Mouse (Mus musculus): ENCODE measurements at regions not wholly inside any gene's neighbourhood (a gene's known extent, or its start where the extent isn't known, plus 50 kb on each side); places are given as distances from the start of the nearest gene placed in this dataset.
A peak's percentile ranks its signal among the peaks of the same experiment; 100 is the strongest.

DNA sequence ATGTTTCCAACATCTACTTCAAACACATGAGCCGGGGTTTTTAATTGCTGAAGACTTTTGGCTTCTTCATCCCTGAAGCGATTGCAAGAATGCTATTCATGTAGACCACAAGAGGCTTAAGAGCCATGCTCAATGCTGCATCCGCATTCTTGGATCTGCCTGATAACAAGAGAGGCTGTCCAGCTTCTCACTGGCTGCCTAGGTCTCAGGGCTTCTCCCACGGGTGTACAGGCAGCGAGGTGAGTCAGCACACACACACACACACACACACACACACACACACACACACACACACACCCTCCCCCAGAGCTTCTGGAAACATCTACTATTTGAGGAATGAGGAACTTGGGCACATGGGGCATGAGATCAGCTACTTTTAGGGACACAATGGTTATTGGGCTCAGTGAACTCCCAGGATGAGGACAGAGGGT lies 261.1 kb downstream of the Tgfb2 start:
- DNase-seq (ENCODE audit: low spot score in 2 of 2) = no peak

- no peak for DNase-seq (ENCODE audit: low spot score in 2 of 2)
These were observed 263.6 kb downstream of the Tgfb2 start for GRCm38 (mm10) chr1:186442160-186442559.

- DNase-seq (ENCODE audit: low spot score in 2 of 2) = no peak
These were observed 270.3 kb downstream of the Tgfb2 start for GRCm38 (mm10) chr1:186435336-186435972.

DNA sequence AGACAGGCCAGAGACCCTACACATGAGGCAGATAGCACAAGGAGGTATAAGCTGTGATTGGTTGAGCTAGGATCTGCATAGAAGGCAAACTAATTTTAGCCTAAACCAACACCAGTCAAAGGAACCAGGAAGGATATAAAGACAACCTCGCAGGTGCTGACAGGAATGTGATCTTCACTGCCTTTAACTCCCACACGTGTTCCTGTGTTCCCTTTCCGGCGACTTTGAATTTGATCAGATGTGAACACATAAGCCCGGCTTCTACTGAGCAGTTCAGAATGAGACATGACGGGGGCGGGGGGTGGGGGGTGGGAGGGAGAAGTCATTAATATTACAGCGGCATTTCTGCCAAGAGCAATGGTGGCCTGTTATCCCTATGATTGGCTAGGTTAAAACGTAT lies 271.0 kb downstream of the Tgfb2 start:
- DNase-seq (ENCODE audit: low spot score in 2 of 2) = no peak

DNA sequence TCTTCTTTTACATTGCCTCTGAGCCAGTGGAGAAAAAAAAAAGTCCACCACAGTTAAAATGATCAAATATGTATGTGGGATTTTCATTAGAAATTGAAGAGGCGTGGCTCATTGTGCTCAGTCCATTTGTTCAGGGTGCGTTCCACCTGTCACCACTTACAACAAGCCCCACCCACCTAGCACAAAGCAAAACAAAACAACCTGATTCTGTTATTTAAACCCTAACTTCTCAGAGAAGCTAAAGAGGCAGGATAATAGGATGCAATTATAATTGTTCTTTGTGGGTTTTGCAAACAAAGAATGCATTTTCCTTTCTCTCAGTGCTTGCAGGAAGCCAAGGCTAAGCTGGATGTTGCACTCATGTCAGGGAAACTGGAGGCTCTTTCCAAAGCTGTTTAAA lies 271.8 kb downstream of the Tgfb2 start:
- no peak for DNase-seq (ENCODE audit: low spot score in 2 of 2)

DNA sequence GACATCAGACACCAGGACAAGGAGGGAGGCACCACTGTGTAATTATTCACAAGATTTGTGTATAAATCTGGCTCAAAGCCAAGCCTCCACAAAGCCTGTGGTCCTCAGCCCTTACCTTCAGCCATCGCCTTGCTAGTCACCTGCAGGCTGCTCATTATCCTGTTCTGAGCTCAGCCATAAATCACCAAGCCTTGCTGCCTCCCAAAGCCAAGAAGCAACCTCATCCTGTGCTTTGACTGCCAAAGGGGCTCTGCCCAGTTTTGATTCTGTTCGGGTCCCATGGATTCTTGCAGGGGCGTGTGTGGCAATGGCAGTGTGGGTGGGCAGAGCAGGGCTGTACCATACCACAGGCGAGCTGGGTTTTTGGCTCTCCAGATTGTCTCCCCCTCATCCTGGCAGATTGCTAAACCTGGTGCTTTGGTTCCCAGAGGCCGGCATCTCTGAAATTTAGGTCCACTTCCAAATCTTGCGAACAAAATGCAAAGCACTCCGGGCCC lies 272.6 kb downstream of the Tgfb2 start:
- DNase-seq (ENCODE audit: low spot score in 2 of 2) = peak; percentile 15 to 34

DNA sequence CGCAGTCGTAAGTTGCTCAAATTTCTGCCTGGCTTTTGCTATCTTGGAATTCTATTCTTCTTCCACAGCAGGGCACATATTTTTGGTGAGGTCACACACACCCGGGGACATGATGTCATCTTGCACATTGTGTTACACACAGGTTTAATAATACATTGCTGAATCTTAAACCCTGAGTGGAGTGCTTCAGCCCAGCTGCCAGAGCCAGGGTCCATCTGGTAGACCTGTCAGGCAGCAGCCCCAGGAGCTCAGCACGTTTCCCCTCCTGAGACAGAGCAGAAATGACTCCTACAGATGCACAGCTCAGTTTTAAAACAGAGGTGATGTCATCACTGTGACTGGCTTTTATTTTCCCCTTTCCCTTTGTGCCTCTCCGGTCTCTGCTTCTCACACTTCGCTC lies 280.4 kb downstream of the Tgfb2 start:
- DNase-seq (ENCODE audit: low spot score in 2 of 2) = no peak

GRCm38 (mm10) chr1:186424084-186424483 lies 281.7 kb downstream of the Tgfb2 start:
- DNase-seq (ENCODE audit: low spot score in 2 of 2) = no peak

DNA sequence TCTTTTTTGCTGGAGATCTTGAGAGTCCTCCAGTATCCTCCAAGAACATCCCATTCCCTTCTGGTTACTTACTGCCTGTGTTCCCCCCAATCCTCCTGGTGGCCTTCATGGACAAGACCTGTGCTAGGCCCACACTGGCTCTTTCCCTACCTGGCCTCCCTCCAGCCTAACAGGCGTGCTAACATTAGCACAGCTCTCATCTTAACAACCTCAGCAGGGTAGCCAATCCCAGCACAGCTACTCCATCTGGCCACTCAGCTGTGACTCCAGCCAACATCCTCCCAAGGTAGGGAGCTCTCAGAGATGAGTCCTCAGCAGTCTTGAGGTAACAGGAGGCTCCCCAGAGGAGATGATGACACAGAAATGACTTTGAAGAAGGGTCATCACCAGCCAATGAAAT lies 288.7 kb downstream of the Tgfb2 start:
- no peak for DNase-seq (ENCODE audit: low spot score in 2 of 2)

DNA sequence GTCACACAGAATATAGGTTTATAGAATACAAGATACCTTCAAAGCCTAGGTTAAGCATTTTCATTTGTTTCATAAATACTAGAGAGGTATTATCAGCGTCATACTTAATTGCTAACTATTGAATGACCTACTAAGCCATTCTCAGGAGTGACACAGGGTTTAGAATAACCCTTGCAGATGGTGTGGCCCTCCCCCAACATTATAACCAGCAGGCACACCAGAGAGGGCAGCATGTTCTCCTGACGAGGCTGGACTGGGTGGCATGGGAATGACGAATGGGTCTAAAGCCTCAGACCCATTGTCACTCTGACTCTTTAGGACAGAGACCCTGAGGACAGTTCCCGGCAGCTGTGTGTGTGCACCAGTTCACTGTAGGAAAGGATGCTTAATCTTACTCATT lies 290.5 kb downstream of the Tgfb2 start:
- no peak for DNase-seq (ENCODE audit: low spot score in 2 of 2)

- no peak for DNase-seq (ENCODE audit: low spot score in 2 of 2)
These were observed 291.9 kb downstream of the Tgfb2 start for GRCm38 (mm10) chr1:186413886-186414245.

GRCm38 (mm10) chr1:186413064-186413885 lies 292.5 kb downstream of the Tgfb2 start:
- peak; percentile 23 to 36 for DNase-seq (ENCODE audit: low spot score in 2 of 2)

DNA sequence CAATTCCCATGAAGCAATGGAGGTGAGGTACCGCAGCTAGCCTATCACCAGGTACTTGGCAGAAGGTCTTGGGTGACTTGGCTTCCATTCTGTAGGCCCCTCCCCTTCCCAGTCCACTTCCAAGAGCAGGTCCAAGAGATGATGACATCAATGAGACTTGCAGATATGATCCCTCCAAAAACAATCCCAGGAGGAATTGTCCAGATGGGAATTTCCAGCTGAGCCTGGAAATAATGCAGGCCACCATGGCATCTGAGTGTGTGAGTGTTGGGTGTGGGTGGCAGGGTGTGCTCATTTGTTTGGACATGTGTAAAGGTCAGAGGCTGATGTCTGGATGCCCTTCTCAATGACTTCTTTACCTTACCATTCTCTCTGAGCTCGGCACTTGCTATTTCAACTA lies 293.5 kb downstream of the Tgfb2 start:
- no peak for DNase-seq (ENCODE audit: low spot score in 2 of 2)

DNA sequence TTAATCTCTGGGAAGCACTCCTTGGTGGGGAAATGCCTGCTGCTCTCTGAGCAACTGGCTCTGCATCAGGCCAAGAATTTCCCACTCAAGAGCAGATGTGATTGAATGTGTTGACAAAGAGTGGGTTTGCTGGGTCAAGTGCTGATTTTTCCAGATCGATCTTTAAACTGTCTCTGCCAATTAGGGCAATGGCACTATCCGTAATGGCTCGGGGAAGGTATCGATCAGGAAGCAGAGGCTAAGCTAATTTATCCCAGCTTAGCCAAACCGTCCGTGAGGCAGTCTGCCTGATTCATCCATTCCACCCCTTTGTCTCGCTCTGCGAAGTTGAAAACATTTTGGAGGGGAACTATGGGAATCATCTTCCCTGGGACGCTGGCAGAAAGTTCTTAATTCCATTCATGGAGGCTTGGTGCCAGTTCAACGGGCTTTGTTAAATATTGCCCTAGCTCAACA lies 291.9 kb upstream of the Lyplal1 start:
- no peak for DNase-seq (ENCODE audit: low spot score in 2 of 2)

- DNase-seq (ENCODE audit: low spot score in 2 of 2) = no peak
These were observed 290.5 kb upstream of the Lyplal1 start for GRCm38 (mm10) chr1:186407656-186408055.

GRCm38 (mm10) chr1:186405693-186406092 lies 288.6 kb upstream of the Lyplal1 start:
- DNase-seq (ENCODE audit: low spot score in 2 of 2) = no peak

GRCm38 (mm10) chr1:186399762-186400161 lies 282.7 kb upstream of the Lyplal1 start:
- no peak for DNase-seq (ENCODE audit: low spot score in 2 of 2)

GRCm38 (mm10) chr1:186393005-186393404 lies 275.9 kb upstream of the Lyplal1 start:
- peak; percentile 13 to 30 for DNase-seq (ENCODE audit: low spot score in 2 of 2)

- no peak for DNase-seq (ENCODE audit: low spot score in 2 of 2)
These were observed 267.3 kb upstream of the Lyplal1 start for GRCm38 (mm10) chr1:186384440-186384839.

DNA sequence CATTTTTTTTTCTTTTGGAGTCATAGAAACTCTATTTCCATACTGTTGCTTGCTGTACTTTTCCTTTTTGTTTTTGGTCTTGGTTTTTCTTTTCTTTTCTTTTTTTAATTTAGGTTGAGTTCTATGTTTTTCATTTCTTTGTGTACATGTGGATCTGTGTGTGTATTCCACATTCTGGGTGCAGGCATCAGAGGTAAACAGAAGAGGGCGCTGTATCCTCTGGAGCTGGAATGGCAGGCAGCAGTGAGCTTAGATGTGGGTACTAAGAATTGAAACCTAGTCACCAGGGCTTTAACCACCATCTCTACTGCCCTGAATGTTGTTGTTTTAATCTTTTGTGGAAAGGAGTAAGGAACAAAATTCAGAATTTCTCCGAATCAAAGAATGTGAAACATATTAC lies 266.3 kb upstream of the Lyplal1 start:
- DNase-seq (ENCODE audit: low spot score in 2 of 2) = no peak

DNA sequence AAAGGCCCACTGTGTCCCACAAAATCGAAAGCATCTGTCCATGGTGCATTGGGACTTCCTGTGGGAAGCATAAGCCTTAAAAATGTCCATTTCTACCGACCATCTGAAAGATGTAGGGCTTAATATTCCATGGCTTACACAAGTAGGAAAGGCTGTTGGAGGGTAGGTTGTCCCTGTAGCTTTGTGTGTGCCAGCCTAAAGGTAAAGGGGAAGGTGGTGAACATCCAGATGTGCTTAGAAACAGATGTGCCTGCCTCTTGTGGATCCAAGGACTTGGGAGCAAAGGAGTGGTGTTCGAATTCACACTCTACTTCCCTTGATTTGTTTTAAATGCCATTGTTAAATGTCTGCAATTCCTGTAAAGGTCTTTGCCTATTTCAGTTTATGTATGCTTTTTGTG lies 265.9 kb upstream of the Lyplal1 start:
- no peak for DNase-seq (ENCODE audit: low spot score in 2 of 2)

Data from left cerebral cortex, adult 18-20 months (tissue).